Mouse (Mus musculus) neural tube, embryonic 11.5 days (tissue): ENCODE measurements around the gene Acap2. TPM values are rescaled to one million over a fixed set of nuclear protein-coding genes. Genes with fewer than 3 reads are reported as not detected.

ENCODE experiments used
- ATAC-seq: fragments of 200-750 bp; cut with Nextera tagmentation; 2 replicates; pipeline ENCODE4 v1.8.0; 2017; ENCODE audit warnings: moderate number of reproducible peaks, mild to moderate bottlenecking, moderate TSS enrichment, moderate library complexity; ENCODE audit not compliant: insufficient read depth, low FRiP score, low TSS enrichment
- DNase-seq: peaks from one replicate; pipeline ENCODE4 v3.0.0-alpha.2; 2015; ENCODE audit warnings: low spot score
- H3K27ac ChIP-seq: fragments of 300-500 bp; sonication (generic); 2 replicates; pipeline ENCODE4 v1.5.1; 2014; ENCODE audit warnings: low read depth, mild to moderate bottlenecking, low read length
- H3K27me3 ChIP-seq: fragments of 300-500 bp; sonication (generic); 2 replicates; pipeline ENCODE4 v1.6.1; 2014; ENCODE audit warnings: mild to moderate bottlenecking, low read length, mixed read lengths; ENCODE audit not compliant: control insufficient read depth, insufficient read depth
- H3K36me3 ChIP-seq: fragments of 300-500 bp; sonication (generic); 2 replicates; pipeline ENCODE4 v1.6.1; 2014; ENCODE audit warnings: mild to moderate bottlenecking, low read length, moderate library complexity, mixed read lengths; ENCODE audit not compliant: control insufficient read depth, insufficient read depth
- H3K4me1 ChIP-seq: fragments of 300-500 bp; sonication (generic); 2 replicates; pipeline ENCODE4 v1.6.1; 2014; ENCODE audit warnings: low read length, mixed read lengths; ENCODE audit not compliant: control insufficient read depth, insufficient read depth
- H3K4me2 ChIP-seq: fragments of 300-500 bp; sonication (generic); 2 replicates; pipeline ENCODE4 v1.6.1; 2014; ENCODE audit warnings: low read depth, mild to moderate bottlenecking, moderate library complexity
- H3K4me3 ChIP-seq: fragments of 300-500 bp; sonication (generic); 2 replicates; pipeline ENCODE4 v1.5.1; 2014; ENCODE audit warnings: low read depth, low read length
- H3K9ac ChIP-seq: fragments of 300-500 bp; sonication (generic); 2 replicates; pipeline ENCODE4 v1.6.1; 2014; ENCODE audit warnings: mild to moderate bottlenecking, low read length
- H3K9me3 ChIP-seq: fragments of 300-500 bp; sonication (generic); 2 replicates; pipeline ENCODE4 v1.6.1; 2016; ENCODE audit warnings: low read length; ENCODE audit not compliant: control insufficient read depth
- WGBS: fragments of 180-500 bp; shearing (Covaris S2); extraction: QIAGEN DNeasy Blood & Tissue Kit; methylation state at CpG from one replicate; pipeline ENCODE4 v1.1.7; 2014; 5-methylcytosine and 5-hydroxymethylcytosine counted together
- polyA plus RNA-seq: library from polyadenylated mRNA; unstranded; fragments of >200 nt; fragmentation: Nextera tagmentation; extraction: Ambion mirVana; gene quantifications from 2 replicates; pipeline ENCODE4 v1.2.1, GENCODE M21; 2014

Acap2 gene
- polyA plus RNA-seq, result 21.5 and 22.1 TPM in 2 replicates

DNA sequence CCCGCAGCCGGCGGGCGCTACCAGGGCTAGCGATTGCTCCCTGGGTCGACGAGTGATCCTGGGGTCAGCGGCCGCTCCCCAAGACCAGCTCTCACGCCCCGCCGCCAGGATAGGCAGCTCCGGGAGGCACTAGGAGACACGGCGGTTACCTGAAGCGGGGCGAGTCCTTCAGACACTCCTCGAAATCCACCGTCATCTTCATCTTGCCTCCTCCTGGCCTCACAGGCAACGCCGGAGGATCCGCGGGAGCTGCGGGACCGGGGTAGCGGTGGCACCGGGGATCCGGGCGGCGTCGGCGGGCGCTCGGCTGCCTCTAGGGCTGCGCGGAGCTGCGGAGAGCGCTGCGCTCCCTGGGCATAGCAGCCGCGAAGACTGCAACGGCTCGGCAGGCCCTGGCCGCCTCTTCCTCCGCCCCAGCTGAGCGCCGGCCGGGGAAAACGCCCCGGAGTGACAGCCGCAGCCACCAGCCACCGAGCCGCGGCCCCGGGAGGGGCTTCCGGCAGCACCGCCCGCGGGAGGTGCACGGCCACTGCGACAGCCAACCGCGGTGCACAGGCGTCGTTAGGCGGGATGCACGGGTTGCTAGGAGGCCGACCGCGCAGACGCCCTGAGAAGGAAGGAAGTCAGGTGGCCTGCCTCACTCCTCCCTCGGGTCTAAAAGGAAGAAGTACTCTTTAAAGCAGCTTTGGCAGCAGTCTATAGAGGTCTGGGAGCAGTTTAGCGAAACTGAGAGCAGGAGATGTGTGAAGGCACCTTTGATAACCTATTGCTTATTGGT, at the start of gene Acap2:
TSS of gene Acap2 (minus strand) at position 456 of the 778 bp plus-strand sequence.
- Histone ChIP-seq H3K4me1 (peaks cover 6% of the 10 kb centered on the region; the same call in 1 of the 2 replicates), H3K27ac (peak within 1 kb of the TSS; percentile 88), H3K27me3 (no peaks in the 10 kb centered on the region), H3K9ac (peak within 1 kb of the TSS; percentile 94), H3K9me3 (no peaks in the 10 kb centered on the region), H3K36me3 (no peaks in the 10 kb centered on the region), H3K4me2 (peak within 1 kb of the TSS; percentile 88), H3K4me3 (peak within 1 kb of the TSS; percentile 94)
- peak; percentile 97 for ATAC-seq
- peak; percentile 98 for DNase-seq
- under 1% methylated on average over 73 of the region's 73 CpGs for WGBS

GRCm38 (mm10) chr16:31249401-31249800, 48.4 kb upstream of the Acap2 start:
- WGBS, result 91% methylated on average over 3 of the region's 3 CpGs
- DNase-seq (no peak), ATAC-seq (no peak)
- peaks cover 2% of the 10 kb centered on the region; the same call in 1 of the 2 replicates for H3K36me3 ChIP-seq
- no peaks in the 10 kb centered on the region for H3K9me3 ChIP-seq
- H3K4me1 ChIP-seq, result no peaks in the 10 kb centered on the region
- H3K9ac ChIP-seq, result no peak overlapping the region
- H3K4me3 ChIP-seq, result no peak overlapping the region
- no peak overlapping the region for H3K4me2 ChIP-seq
- no peak overlapping the region for H3K27ac ChIP-seq
- H3K27me3 ChIP-seq, result no peaks in the 10 kb centered on the region

DNA sequence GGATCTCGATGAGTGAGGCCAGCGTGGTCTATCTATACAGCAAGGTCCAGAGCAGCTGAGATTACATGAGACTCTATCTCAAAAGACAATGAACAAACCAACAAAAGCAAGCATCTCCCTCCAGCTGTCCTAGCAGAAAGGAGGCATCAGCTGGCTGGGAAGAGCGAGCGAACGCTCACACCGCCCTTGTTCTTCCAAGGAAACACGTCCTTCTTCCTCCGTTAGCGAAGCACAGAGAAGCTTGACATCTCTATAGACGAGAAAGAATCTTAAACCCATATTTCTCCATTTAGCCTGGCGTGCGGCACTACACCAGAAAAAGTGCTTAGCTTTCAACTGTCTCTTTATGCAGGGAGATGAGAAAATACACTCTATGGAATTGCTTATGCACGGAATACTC, 47.7 kb upstream of the Acap2 start:
- no peaks in the 10 kb centered on the region for H3K27me3 ChIP-seq
- no peak overlapping the region for H3K27ac ChIP-seq
- H3K36me3 ChIP-seq, result peaks cover 2% of the 10 kb centered on the region; the same call in 1 of the 2 replicates
- H3K4me2 ChIP-seq, result no peak overlapping the region
- no peaks in the 10 kb centered on the region for H3K9me3 ChIP-seq
- H3K9ac ChIP-seq, result no peak overlapping the region
- no peak overlapping the region for H3K4me3 ChIP-seq
- H3K4me1 ChIP-seq, result no peaks in the 10 kb centered on the region
- 85% methylated on average over 13 of the region's 13 CpGs for WGBS
- ATAC-seq, result no peak
- DNase-seq, result no peak

DNA sequence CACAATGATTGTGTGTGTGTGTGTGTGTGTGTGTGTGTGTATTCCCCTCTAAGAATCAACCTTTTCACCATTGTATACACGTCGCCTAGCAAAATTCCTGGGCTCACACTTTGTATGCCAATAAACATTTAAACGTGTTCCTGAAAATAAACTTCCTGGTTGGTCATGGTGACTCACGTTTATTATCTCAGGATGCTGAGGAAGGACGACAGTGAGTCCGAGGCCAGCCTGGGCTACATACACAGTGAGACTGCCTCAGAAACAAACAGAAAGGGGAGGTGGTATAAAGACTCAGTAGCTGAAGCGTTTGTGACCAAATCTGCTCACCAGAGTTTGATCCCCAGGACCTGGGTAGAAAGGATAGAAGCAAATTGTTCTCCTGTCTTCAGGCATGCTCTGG, 46.4 kb upstream of the Acap2 start:
- no peak for ATAC-seq
- H3K27ac ChIP-seq, result no peak overlapping the region
- no peaks in the 10 kb centered on the region for H3K9me3 ChIP-seq
- H3K27me3 ChIP-seq, result no peaks in the 10 kb centered on the region
- H3K4me3 ChIP-seq, result no peak overlapping the region
- no peaks in the 10 kb centered on the region for H3K4me1 ChIP-seq
- H3K9ac ChIP-seq, result no peak overlapping the region
- H3K4me2 ChIP-seq, result no peak overlapping the region
- 86% methylated on average over 7 of the region's 7 CpGs for WGBS
- no peak for DNase-seq
- peaks cover 2% of the 10 kb centered on the region; the same call in 1 of the 2 replicates for H3K36me3 ChIP-seq

GRCm38 (mm10) chr16:31244053-31244452, 43.0 kb upstream of the Acap2 start:
- no peaks in the 10 kb centered on the region for H3K4me1 ChIP-seq
- H3K9ac ChIP-seq, result no peak overlapping the region
- H3K9me3 ChIP-seq, result no peaks in the 10 kb centered on the region
- H3K4me3 ChIP-seq, result no peak overlapping the region
- H3K27me3 ChIP-seq, result no peaks in the 10 kb centered on the region
- no peak overlapping the region for H3K27ac ChIP-seq
- DNase-seq (no peak), ATAC-seq (no peak)
- WGBS, result 86% methylated on average over 3 of the region's 3 CpGs
- no peak overlapping the region for H3K4me2 ChIP-seq
- H3K36me3 ChIP-seq, result no peaks in the 10 kb centered on the region

DNA sequence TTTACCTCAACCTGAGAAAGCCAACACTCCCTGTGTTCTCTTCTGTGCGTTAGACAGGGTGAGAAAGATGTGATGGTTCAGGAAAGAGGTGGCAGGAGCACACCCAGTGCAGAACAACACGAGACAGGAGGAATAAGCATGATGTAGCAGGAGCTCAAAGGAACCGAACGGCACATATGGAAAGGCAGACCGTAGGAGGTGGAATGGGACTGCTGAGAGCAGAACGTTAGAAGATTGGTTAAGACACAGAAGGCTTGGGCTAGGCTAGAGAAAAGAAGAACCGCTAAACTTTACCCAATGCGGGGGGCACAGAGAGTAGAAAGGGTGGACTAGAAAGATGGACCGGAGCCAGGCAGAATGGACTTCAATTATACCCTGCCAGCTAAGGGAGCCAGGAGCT, 40.4 kb upstream of the Acap2 start:
- Histone ChIP-seq H3K36me3 (no peaks in the 10 kb centered on the region), H3K4me2 (no peak overlapping the region), H3K4me3 (no peak overlapping the region), H3K27ac (no peak overlapping the region), H3K9ac (no peak overlapping the region), H3K27me3 (no peaks in the 10 kb centered on the region), H3K9me3 (no peaks in the 10 kb centered on the region), H3K4me1 (no peaks in the 10 kb centered on the region)
- DNase-seq (no peak), ATAC-seq (no peak)
- 83% methylated on average over 9 of the region's 9 CpGs for WGBS

DNA sequence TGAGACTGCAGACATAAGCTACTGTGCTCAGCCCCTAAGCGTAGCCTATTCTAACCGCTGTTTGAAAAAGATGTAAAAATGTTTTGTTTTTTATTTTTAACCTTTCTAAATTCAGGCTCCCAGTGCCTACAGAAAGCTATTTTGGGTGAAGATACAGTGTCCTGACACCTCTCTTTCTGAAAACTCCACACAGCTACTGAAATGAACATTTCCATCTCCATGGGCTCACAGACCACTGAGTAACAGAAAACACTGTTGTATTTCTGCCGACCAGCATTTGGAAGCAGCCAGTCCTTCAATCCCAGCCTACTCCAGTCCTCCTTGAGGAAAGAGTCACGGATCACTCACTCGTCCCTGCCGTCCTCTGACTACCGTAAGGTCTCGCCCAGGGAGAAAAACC, 39.5 kb upstream of the Acap2 start:
- Histone ChIP-seq H3K36me3 (no peaks in the 10 kb centered on the region), H3K4me1 (no peaks in the 10 kb centered on the region), H3K27me3 (no peaks in the 10 kb centered on the region), H3K4me3 (no peak overlapping the region), H3K27ac (no peak overlapping the region), H3K9me3 (no peaks in the 10 kb centered on the region), H3K4me2 (no peak overlapping the region), H3K9ac (no peak overlapping the region)
- ATAC-seq, result no peak
- DNase-seq, result no peak
- 94% methylated on average over 8 of the region's 8 CpGs for WGBS

DNA sequence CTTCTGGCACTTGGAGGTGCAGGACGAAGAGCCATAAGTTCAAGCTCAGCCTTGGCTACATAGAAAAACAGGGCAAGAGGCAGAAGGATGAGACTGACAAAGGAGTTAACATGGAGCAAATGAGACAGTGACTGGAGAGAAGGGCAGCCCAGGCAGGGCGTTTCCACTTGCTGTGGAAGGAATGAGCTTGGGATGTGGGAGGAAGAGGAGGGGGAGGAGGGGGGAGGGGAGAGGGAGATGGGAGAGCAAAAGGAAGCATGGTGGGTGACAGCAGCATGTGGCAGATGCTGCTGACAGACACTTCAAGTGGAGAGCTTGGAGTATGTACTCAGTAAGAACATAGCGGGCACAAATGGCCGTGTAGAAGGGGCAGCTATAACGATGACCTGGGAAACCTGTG, 37.2 kb upstream of the Acap2 start:
- Histone ChIP-seq H3K4me2 (no peak overlapping the region), H3K4me1 (0 out of 2 replicates have a peak, but pooled peaks cover 4% of the 10 kb centered on the region), H3K9ac (no peak overlapping the region), H3K36me3 (no peaks in the 10 kb centered on the region), H3K4me3 (no peak overlapping the region), H3K9me3 (no peaks in the 10 kb centered on the region), H3K27me3 (no peaks in the 10 kb centered on the region), H3K27ac (no peak overlapping the region)
- DNase-seq (no peak), ATAC-seq (no peak)
- 80% methylated on average over 5 of the region's 5 CpGs for WGBS
